Mouse (Mus musculus) testis, adult 2 months (tissue): ENCODE measurements around the gene Slc45a2. TPM values are rescaled to one million over a fixed set of nuclear protein-coding genes. Genes with fewer than 3 reads are reported as not detected.

Source experiments
- H3K27ac ChIP-seq: fragments of 200-500 bp; 2 replicates; pipeline ENCODE4 v1.5.1; 2012; ENCODE audit warnings: low read depth, low read length; ENCODE audit not compliant: control insufficient read depth, insufficient read depth
- H3K27me3 ChIP-seq: fragments of 200-500 bp; 2 replicates; pipeline ENCODE4 v1.6.1; 2012; ENCODE audit warnings: mild to moderate bottlenecking, low read length, moderate library complexity; ENCODE audit not compliant: control insufficient read depth, insufficient read depth
- H3K36me3 ChIP-seq: fragments of 200-500 bp; 2 replicates; pipeline ENCODE4 v1.6.1; 2012; ENCODE audit warnings: mild to moderate bottlenecking, low read length; ENCODE audit not compliant: control insufficient read depth, insufficient read depth
- H3K4me1 ChIP-seq: fragments of 200-500 bp; 2 replicates; pipeline ENCODE4 v1.6.1; 2012; ENCODE audit warnings: low read length; ENCODE audit not compliant: control insufficient read depth, insufficient read depth
- H3K4me3 ChIP-seq: fragments of 200-500 bp; 2 replicates; pipeline ENCODE4 v1.5.1; 2012; ENCODE audit warnings: low read depth, mild to moderate bottlenecking, low read length, moderate library complexity, mixed read lengths; ENCODE audit not compliant: control insufficient read depth
- CTCF ChIP-seq: fragments of 200-500 bp; IDR thresholded peaks from 2 replicates; pipeline ENCODE4 v1.5.1; 2012; ENCODE audit warnings: low read depth, mild to moderate bottlenecking, inconsistent platforms, low read length, moderate library complexity; ENCODE audit not compliant: control insufficient read depth, insufficient read depth, insufficient replicate concordance
- POLR2A ChIP-seq: fragments of 200-500 bp; IDR thresholded peaks from 2 replicates; pipeline ENCODE4 v1.6.1; 2012; ENCODE audit warnings: low read depth, mild to moderate bottlenecking, inconsistent platforms, low read length, moderate library complexity; ENCODE audit not compliant: control insufficient read depth
- polyA plus RNA-seq: library from polyadenylated mRNA; depleted of rRNA; stranded (reverse); fragments of >200 nt; gene quantifications from 2 replicates; pipeline ENCODE4 v1.2.3, GENCODE M21; 2012; rRNA removed

Slc45a2 gene
- polyA plus RNA-seq, 1 experiment: 0.28 TPM

GRCm38 (mm10) chr15:11062903-11063302 is 62.4 kb downstream of the Slc45a2 start:
- H3K4me3 ChIP-seq: no peak overlapping the region
- no peak for TF ChIP-seq POLR2A
- TF ChIP-seq CTCF: no peak
- no peak overlapping the region for H3K27ac ChIP-seq
- no peaks in the 10 kb centered on the region for H3K27me3 ChIP-seq
- H3K4me1 ChIP-seq: no peaks in the 10 kb centered on the region; the same call in 1 of the 2 replicates
- no peaks in the 10 kb centered on the region for H3K36me3 ChIP-seq

DNA sequence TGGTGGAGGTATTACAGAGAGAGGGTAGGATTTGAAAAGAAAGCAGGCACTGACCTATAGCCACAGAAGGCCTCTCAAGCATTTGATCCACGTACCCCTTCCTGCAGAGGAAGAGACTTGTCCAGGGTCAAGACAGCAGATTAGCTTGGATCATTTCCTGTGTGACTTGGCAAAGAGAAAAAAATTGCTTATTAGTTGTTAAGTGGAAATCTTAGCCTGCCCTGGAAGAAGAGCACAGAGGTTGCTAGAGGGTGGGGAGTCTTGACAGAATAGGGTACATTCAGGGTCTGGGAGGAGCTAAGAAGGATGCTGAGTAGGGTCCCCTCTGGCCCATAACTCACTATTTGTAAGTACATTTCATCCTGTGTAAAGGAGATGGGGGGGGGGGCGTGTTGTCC is 63.6 kb downstream of the Slc45a2 start:
- Histone ChIP-seq H3K27ac (no peak overlapping the region), H3K4me3 (no peak overlapping the region), H3K27me3 (no peaks in the 10 kb centered on the region), H3K36me3 (no peaks in the 10 kb centered on the region), H3K4me1 (no peaks in the 10 kb centered on the region; the same call in 1 of the 2 replicates)
- no peak for TF ChIP-seq POLR2A
- TF ChIP-seq CTCF: no peak

GRCm38 (mm10) chr15:11064558-11065411 is 64.3 kb downstream of the Slc45a2 start, which contains the start of gene Adamts12:
Gene Adamts12, plus strand, starts transcription at chr15:11064790.
- Histone ChIP-seq H3K4me3 (peak within 1 kb of the TSS; percentile 5), H3K27me3 (no peaks in the 10 kb centered on the region), H3K27ac (peak within 1 kb of the TSS; percentile 25; the same call in 1 of the 2 replicates), H3K36me3 (no peaks in the 10 kb centered on the region), H3K4me1 (no peaks in the 10 kb centered on the region; the same call in 1 of the 2 replicates)
- TF ChIP-seq CTCF (no peak), POLR2A (no peak)

DNA sequence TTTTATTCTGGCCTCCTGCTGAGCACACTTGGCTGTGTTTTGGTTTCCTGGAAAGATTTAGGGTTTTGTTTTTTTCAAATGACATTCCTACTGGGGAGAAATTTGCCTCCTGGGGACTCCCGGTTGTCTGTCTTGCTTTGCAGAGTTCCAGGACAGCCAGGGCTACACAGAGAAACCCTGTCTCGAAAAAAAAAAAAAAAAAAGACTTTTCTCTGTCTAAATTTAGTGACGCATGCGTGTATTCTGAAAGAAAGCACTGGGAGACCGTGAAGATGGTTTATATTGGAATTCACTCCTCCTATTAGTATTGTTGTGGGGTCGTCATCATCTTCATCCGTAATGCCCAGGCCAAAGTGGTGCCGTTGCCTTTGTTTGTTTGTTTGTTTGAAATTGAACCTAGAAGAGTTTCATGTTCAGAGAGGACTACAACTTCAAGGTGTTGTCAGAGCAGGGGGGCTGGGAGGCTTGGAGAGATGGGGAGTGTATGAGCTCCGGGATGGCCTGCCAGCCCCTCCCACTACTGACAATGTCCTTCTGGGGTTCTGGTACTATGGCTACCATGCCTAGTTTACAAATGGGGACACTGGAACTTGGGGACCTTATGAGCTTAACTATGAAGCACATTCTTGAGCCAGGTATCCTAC is 65.1 kb downstream of the Slc45a2 start:
- H3K27ac ChIP-seq: no peak overlapping the region
- no peaks in the 10 kb centered on the region for H3K27me3 ChIP-seq
- no peaks in the 10 kb centered on the region for H3K36me3 ChIP-seq
- H3K4me3 ChIP-seq: peak overlapping the region; percentile 30; the same call in 1 of the 2 replicates
- TF ChIP-seq POLR2A: no peak
- no peak for TF ChIP-seq CTCF
- no peaks in the 10 kb centered on the region; the same call in 1 of the 2 replicates for H3K4me1 ChIP-seq

- Histone ChIP-seq H3K36me3 (no peaks in the 10 kb centered on the region), H3K4me3 (no peak overlapping the region), H3K4me1 (no peaks in the 10 kb centered on the region; the same call in 1 of the 2 replicates), H3K27ac (no peak overlapping the region), H3K27me3 (no peaks in the 10 kb centered on the region)
- no peak for TF ChIP-seq POLR2A
Observed at GRCm38 (mm10) chr15:11066299-11066698, 65.8 kb downstream of the Slc45a2 start.

DNA sequence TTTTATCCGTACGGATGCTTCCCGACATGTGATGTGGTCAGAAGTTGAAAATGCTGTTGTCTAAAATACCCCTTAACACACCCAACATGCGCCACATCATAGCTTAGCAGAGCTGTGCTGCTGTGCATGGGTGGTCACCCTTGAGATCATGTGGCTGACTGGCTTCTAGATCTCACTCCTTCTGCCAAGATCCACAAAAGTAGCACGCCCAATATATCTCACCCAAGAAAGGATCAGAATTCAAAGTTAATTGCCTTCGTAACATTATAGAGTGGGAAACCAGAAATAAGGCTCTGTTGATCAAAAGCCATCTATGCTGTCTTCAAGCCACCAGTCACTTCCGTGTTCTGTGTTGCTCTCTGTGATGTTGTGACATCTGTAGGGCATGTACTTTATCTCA is 67.4 kb downstream of the Slc45a2 start:
- TF ChIP-seq POLR2A: no peak
- TF ChIP-seq CTCF: no peak
- Histone ChIP-seq H3K27ac (no peak overlapping the region), H3K36me3 (no peaks in the 10 kb centered on the region)

GRCm38 (mm10) chr15:11075726-11076361 is 75.3 kb downstream of the Slc45a2 start:
- no peaks in the 10 kb centered on the region for H3K27me3 ChIP-seq
- no peak overlapping the region for H3K4me3 ChIP-seq
- H3K4me1 ChIP-seq: no peaks in the 10 kb centered on the region
- no peaks in the 10 kb centered on the region for H3K36me3 ChIP-seq
- no peak overlapping the region for H3K27ac ChIP-seq
- no peak for TF ChIP-seq CTCF
- no peak for TF ChIP-seq POLR2A

More for the DNA sequence above, 67.4 kb downstream of the Slc45a2 start:
- H3K4me1 ChIP-seq: no peaks in the 10 kb centered on the region; the same call in 1 of the 2 replicates
- H3K4me3 ChIP-seq: no peak overlapping the region
- no peaks in the 10 kb centered on the region for H3K27me3 ChIP-seq

Other genes starting within 250 kb of the Slc45a2 start
- 3.1 and 4.2 TPM in 2 replicates for gene C1qtnf3, start 48.4 kb upstream of the Slc45a2 start, polyA plus RNA-seq
- gene Amacr, start 19.0 kb upstream of the Slc45a2 start, polyA plus RNA-seq: 2.4 and 2.7 TPM in 2 replicates
- gene Rxfp3, start 37.3 kb downstream of the Slc45a2 start, polyA plus RNA-seq: not detected in 2 replicates
- gene Adamts12, start 64.1 kb downstream of the Slc45a2 start, polyA plus RNA-seq: 0.26 and 0.29 TPM in 2 replicates